Mouse (Mus musculus) 3T3-L1 (cell line): ENCODE measurements around the gene Thap3.
"Not testable (repeated sequence)": the region's sequence is repeated elsewhere in the genome, so short reads cannot be mapped to it uniquely, and the experiment has no call there.

Experiments used
- DNase-seq: peaks from one replicate; pipeline ENCODE4 v3.0.0-alpha.2; 2015; ENCODE audit warnings: low read depth, low spot score

Thap3 gene

GRCm38 (mm10) chr4:151988342-151989109, at the start of gene Thap3:
Thap3 (minus strand) TSS chr4:151988997.
- DNase-seq = peak; percentile 67

DNA sequence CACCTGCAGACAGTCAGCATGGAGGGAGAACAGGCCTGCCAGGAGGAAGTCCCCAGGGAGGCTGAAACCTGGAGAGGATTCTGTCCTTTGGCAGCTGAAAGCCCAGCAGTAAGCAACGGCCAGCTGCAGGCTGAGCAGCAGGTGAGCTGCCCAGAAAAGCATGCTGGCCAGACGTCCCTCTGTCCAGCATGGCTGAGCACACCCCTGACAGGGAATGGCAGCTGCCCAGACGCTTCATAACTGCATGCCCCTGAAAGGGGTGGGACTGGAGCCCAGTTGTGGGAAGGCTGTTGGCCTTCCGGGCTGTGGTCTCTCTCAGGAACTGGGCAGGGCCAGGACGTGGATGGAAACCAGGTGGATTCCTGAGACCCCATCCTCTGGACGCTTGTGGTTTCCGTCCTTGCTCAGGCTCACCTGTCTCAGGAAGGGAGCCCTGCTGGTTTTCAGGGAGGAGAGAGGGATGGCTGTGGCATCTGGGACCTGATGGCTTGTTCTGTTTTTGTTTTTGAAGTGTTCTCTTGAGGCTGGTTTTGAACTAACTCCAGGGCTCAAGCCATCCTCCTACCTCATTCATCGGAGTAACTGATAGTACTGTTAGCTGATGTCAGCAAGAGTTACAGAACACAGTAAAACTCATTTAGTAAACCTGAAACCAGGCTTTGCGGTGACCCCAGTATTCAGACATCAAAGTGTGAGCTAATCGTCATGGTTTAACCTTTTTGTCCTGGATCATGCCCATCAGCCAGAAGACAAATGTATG, 49.6 kb upstream of the Thap3 start, which contains the start of gene Tas1r1:
TSS of gene Tas1r1 (minus strand) at position 344 of the 760 bp plus-strand sequence.
- peak; percentile 17 for DNase-seq

DNA sequence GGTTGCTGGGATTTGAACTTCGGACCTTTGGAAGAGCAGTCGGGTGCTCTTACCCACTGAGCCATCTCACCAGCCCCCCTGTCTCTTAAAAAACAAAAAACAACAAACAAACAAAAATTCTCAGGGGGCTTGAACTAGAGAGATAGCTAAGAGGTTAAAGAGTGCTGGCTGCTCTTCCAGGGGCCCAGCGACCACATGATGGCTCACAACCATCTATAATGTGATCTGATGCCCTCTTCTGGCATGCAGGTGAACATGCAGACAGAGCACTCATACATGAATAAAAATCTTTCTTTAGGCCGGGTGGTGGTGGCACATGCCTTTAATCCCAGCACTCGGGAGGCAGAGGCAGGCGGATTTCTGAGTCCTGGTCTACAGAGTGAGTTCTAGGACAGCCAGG, 47.7 kb upstream of the Thap3 start:
- DNase-seq = not testable (repeated sequence)

- no peak for DNase-seq
These were observed 44.1 kb upstream of the Thap3 start for GRCm38 (mm10) chr4:152032922-152033321.

- peak; percentile 37 for DNase-seq
These were observed 41.2 kb upstream of the Thap3 start for GRCm38 (mm10) chr4:152029997-152030396.

- DNase-seq = peak; percentile 32
These were observed 40.3 kb upstream of the Thap3 start for GRCm38 (mm10) chr4:152029087-152029486.

DNA sequence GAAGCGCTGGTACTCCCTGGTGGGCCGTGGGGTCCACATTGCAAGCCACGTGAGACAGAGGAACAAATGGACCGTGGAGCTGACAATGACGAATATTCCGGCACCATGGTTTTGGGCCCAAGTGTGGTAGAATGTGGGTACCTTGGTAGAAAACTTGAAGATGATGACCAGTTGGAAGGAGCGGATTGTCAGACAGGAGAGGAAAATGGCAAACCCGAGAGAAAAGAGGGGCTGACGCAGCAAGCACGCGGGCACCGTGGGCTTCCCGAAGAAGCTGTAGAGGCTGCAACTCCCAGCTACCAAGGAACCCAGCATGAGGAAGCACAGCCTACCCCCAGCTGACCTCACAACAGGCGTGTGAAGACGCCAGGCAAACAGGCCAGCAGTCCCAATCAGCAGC, 39.7 kb upstream of the Thap3 start:
- DNase-seq = no peak

- DNase-seq = peak; percentile 96
These were observed 38.7 kb upstream of the Thap3 start, which contains the start of gene Zbtb48 for GRCm38 (mm10) chr4:152027524-152027923. Zbtb48 (minus strand) TSS chr4:152027671.

DNA sequence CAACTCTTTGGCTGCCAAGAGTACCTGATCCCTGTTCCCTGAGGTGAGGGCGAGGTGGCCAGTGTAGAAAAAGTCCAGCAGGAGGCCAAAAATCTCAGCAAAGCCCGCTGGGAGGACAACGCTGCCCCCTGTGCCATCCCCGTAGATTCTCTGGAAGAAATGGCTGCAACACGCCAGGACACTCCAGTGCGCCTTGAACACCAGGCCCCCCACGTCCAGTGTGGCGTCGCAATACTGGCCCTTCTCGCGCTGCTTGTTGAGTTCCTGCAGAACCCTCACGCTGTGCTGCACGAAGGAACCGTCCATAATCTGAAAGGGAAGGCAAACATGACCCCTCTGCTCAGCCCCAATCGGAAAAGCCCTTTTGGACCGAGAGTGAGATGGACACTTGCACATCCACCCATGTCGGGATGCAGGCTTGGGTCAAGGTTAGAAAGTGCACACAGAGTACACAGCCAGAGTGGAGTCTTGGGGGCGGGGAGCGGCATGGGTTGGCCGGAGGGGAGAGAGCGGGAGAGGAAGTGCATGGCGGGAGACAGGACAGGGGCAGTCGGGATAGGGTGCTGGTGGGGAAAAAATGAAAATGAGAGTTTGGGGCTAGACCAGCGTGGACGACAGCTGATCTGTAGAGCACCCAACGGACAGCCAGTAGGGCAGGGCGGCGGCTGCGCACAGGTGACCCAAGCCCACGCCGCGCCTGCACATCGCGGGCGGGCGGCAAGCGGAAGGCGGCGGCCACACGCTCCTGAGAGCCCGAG, 38.1 kb upstream of the Thap3 start:
- peak; percentile 51 for DNase-seq

DNA sequence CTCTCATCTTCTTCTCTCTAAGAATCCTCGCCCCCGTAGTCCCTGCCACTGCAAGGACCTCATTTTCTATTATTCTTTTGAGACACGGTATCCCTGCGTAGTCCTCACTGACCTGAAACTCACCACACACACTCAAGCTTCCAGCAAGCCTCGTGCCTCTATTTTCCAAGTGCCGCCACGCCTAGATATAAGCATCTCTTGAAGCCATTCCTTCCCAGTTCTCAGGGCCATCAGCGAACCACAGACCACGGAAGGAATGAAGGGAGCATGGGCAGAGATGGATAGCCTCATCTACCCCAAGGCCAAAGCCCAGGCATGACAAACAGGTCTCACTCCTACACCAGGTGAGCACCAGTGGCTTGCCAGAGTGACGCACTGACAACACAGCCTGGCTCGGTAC, 35.7 kb upstream of the Thap3 start:
- DNase-seq = no peak

DNA sequence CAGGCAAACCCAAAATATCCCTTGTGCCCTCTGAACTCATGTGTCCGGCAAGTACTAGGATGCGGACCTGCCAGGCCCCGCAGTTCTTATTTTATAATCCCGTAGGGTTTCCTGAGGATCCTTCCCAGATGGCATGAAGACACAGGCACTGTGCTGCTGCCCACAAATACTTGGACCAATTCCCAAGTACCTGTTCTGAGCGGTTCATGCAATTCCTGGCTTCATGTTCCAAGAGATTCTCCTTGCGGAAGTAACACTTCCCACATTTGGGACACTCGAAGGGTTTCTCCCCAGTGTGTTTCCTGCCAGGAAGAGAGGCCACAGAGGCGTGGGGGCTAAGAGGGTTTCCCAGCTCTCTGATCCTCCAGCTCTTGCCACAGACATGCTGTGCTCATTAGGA, 33.7 kb upstream of the Thap3 start:
- DNase-seq = no peak

DNA sequence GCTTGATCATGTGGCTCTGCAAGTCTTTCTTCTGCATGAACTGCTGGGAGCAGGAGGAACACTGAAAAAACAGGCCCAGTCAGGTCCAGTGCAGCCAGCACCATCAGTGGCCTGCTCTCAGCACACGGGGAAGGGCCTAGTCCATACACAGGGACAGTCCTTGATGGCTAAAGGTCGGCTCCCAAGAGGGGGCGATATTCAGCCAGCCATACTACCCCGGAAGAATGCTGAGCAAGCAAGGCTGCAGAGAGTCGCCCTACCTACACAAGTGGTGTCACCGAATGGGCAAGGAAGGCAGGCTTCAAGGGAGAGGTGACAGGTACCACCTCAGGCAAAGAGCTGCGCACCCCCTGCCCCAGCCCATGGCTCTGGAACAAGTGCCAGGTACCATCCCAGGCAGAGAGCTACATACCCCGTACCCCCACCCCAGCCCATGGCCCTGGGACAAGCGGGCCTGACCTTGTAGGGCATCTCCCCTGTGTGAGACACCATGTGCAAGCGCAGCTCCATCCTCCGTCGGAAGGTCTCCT, 32.8 kb upstream of the Thap3 start:
- no peak for DNase-seq

DNA sequence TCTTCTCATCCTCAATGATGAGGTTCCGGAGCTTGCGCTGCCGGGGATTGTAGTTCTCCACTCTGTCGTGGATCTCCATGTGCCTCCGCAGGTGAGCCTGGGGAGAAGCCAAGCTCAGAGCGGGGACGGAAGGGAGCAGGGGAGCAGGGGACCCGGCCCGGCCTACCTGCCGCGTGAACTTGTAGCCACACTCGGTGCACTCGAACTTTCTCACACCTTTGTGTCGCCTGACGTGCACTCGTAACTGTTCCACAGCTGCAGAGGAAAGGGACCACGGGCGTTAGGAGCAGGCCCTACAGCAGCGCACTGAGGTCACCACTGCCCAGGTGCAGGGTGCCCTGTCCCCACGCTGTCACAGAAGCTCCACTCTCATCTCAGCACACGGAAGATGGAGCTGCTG, 31.2 kb upstream of the Thap3 start:
- DNase-seq = no peak

DNA sequence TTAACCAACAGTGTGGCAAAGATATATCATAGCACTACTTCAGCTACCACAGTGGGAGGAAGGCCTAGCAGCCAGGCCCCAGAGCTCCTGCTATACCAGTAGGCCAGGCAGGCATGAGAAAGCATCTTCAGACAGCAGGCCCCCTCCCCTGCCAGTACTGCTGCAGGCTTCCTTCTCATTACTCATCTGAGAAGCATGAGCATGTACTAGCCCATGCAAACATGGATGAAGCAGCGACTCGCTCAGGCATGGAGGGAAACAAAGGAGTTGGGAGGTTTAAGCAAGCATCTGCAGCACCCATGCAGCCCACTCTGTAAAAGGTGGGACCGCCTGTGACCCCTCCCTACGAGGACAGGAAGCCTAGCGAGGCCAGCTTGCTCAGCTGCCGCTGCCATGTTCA, 30.3 kb upstream of the Thap3 start:
- no peak for DNase-seq

GRCm38 (mm10) chr4:152013036-152013813, 24.4 kb upstream of the Thap3 start:
- DNase-seq = no peak

GRCm38 (mm10) chr4:152012109-152012508, 23.3 kb upstream of the Thap3 start:
- DNase-seq = no peak

DNA sequence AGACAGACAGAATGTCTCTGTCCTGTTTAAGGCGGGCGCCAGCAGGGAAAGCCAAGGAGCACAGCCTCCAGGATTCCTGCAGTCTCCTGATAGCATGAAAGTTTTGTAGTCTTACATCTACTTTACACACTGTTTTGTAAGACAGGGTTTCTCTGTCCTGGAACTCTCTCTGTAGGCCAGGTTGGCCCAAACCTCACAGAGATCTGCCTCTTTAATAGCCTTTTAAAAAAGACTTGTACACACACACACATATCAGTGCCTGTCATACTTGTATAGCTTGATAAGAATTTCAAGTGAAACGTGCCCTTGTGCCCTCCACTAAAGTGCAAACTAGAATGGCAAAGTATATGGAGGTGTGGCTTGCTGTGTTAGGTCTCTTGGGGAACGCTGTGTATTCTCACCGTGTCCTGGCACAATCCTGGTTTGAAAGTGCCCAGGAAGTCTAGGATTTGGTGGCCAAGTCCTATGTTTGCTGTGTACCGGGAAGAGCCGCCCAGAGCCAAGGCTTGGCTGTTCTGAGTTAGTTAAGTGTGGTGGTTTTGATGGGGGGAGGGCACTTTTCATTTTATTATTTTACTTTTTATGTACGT, 22.5 kb upstream of the Thap3 start:
- no peak for DNase-seq

- no peak for DNase-seq
These were observed 21.9 kb upstream of the Thap3 start for GRCm38 (mm10) chr4:152010707-152011134.

GRCm38 (mm10) chr4:152010091-152010706, 21.4 kb upstream of the Thap3 start:
- peak; percentile 91 for DNase-seq
